Mouse (Mus musculus): ENCODE data around the gene 4930568D16Rik. TPM values are rescaled to one million over a fixed set of nuclear protein-coding genes. Genes with fewer than 3 reads are reported as not detected.

The 4930568D16Rik gene
- polyA plus RNA-seq, 1 experiment from 2014 or later, result not detected

DNA sequence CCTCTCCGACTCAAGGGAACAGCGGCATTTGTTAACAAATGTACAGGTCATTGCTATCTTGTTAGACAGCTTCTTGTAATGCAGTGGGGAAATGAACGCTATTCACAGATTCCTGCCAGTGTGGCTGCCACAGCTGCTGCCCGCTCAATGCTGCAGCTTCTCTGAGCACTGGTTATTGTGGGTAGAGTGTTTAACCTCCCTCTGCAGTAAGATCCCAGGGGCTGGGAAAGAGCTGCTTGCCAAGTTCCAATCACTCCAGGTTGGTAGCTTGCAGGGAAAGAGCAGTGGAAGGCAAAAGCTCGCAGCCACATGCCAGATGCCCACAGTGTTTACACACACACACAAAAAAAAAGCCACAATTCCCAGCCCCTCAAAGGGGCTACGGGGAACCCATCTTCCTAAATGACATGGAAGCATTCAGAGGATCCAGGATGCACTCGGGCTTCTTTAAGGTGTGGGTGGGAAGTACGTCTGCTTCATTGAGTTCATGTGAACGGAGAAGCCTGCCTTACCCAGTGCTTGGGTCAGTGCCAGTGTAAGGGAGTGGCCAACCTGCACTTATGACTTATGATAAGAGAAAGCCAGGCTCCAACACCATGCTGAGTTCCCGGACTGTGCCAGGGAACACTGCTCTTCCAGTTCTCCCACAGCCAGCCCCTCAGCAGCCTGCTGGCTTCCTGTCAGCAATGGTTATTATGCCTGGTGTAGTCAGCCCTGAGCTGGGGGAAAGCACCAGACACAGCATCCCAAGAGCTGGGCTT is 44.9 kb downstream of the 4930568D16Rik start:
- Histone ChIP-seq H3K9me3 (ENCODE audit: control insufficient read depth, low read length) (no peaks in the 10 kb centered on the region), H3K36me3 (ENCODE audit: control insufficient read depth, insufficient read depth, low read length) (no peaks in the 10 kb centered on the region), H3K9ac (ENCODE audit: low read length) (no peak overlapping the region), H3K27me3 (ENCODE audit: control insufficient read depth, insufficient read depth, low read length) (no peaks in the 10 kb centered on the region; the same call in 1 of the 2 replicates), H3K27ac (ENCODE audit: low read depth, low read length) (no peak overlapping the region), H3K4me3 (ENCODE audit: low read depth, low read length) (no peak overlapping the region), H3K4me2 (no peak overlapping the region), H3K4me1 (ENCODE audit: control insufficient read depth, insufficient read depth, low read length) (0 out of 2 replicates have a peak, but pooled peaks cover 2% of the 10 kb centered on the region)
- ATAC-seq (ENCODE audit: low FRiP score), result no peak
- DNase-seq (ENCODE audit: low spot score, missing footprints), result no peak
- 87% methylated on average over 10 of the region's 10 CpGs for WGBS

DNA sequence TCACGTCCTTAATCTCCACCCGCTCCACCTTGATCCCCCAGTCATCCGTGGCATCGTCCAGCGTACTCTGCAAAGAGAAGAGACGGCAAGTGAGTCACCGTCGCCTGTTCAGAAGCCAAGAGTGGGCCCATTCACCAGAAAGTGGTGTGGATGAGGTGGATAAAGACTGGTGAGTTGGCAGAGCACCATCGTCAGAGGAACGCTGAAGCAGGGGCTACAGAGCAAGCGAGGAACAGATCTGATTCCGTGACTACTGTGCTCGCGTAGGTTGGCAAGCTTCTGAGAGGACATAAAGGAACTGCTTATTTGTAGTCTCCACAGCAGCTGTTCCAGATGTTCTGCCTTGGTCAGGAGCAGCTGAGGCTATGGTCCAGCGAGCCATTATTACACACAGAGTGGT is 47.1 kb downstream of the 4930568D16Rik start:
- no peaks in the 10 kb centered on the region; the same call in 1 of the 2 replicates for H3K27me3 ChIP-seq (ENCODE audit: control insufficient read depth, insufficient read depth, low read length)
- H3K36me3 ChIP-seq (ENCODE audit: control insufficient read depth, insufficient read depth, low read length), result no peaks in the 10 kb centered on the region
- ATAC-seq (ENCODE audit: low FRiP score) (no peak), DNase-seq (ENCODE audit: low spot score, missing footprints) (no peak)
- WGBS, result 93% methylated on average over 15 of the region's 15 CpGs
- H3K4me1 ChIP-seq (ENCODE audit: control insufficient read depth, insufficient read depth, low read length), result 0 out of 2 replicates have a peak, but pooled peaks cover 2% of the 10 kb centered on the region
- no peak overlapping the region for H3K27ac ChIP-seq (ENCODE audit: low read depth, low read length)
- H3K4me3 ChIP-seq (ENCODE audit: low read depth, low read length), result no peak overlapping the region
- no peak overlapping the region for H3K4me2 ChIP-seq
- no peak overlapping the region for H3K9ac ChIP-seq (ENCODE audit: low read length)
- H3K9me3 ChIP-seq (ENCODE audit: control insufficient read depth, low read length), result no peaks in the 10 kb centered on the region

DNA sequence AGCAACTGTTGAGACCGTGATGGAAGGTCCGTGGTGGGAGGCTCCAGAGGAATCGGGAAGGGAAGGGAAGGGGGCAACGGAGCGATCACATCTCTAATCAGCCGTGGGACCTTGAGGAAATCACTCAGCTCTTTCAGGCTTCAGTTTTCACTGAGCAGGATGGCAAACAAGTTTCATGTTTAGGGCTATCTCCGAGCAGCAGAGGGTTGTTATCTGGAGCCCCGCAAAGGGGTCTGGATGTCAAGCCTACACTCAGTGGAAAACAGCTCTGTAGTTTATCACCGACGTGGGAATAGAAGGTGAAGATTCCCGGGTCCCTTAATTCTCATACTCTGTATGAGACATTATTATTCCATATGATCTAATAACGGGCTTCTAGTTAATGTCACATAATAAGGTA is 49.1 kb downstream of the 4930568D16Rik start:
- ATAC-seq (ENCODE audit: low FRiP score), result no peak
- Histone ChIP-seq H3K4me3 (ENCODE audit: low read depth, low read length) (no peak overlapping the region), H3K27me3 (ENCODE audit: control insufficient read depth, insufficient read depth, low read length) (no peaks in the 10 kb centered on the region), H3K4me1 (ENCODE audit: control insufficient read depth, insufficient read depth, low read length) (0 out of 2 replicates have a peak, but pooled peaks cover 4% of the 10 kb centered on the region), H3K27ac (ENCODE audit: low read depth, low read length) (no peak overlapping the region), H3K9me3 (ENCODE audit: control insufficient read depth, low read length) (no peaks in the 10 kb centered on the region), H3K9ac (ENCODE audit: low read length) (no peak overlapping the region), H3K36me3 (ENCODE audit: control insufficient read depth, insufficient read depth, low read length) (no peaks in the 10 kb centered on the region), H3K4me2 (no peak overlapping the region)
- 89% methylated on average over 12 of the region's 12 CpGs for WGBS
- no peak for DNase-seq (ENCODE audit: low spot score, missing footprints)

DNA sequence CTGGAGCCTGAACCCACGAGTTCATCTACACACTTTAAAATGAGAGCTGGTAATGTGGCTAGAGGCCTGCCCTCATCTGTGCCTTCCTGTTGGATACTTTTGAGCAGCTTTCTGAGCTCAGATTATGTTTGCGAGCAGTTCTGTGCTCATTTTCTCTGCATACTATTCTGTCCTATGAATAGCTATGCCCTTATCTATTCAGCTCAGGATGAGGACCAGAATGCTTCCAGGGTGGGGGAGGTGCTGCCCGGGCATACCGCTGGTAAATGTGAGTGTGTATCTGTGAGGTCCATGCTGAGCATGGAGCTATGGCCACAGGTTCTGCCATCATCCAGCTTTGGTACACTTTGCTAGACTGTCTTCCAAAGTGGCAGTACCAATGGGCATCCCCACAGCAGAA is 49.9 kb downstream of the 4930568D16Rik start:
- no peak overlapping the region for H3K9ac ChIP-seq (ENCODE audit: low read length)
- no peak overlapping the region for H3K4me3 ChIP-seq (ENCODE audit: low read depth, low read length)
- DNase-seq (ENCODE audit: low spot score, missing footprints) (no peak), ATAC-seq (ENCODE audit: low FRiP score) (no peak)
- 86% methylated on average over 4 of the region's 4 CpGs for WGBS
- H3K36me3 ChIP-seq (ENCODE audit: control insufficient read depth, insufficient read depth, low read length), result no peaks in the 10 kb centered on the region
- H3K27ac ChIP-seq (ENCODE audit: low read depth, low read length), result no peak overlapping the region
- H3K27me3 ChIP-seq (ENCODE audit: control insufficient read depth, insufficient read depth, low read length), result no peaks in the 10 kb centered on the region
- no peak overlapping the region for H3K4me2 ChIP-seq
- H3K9me3 ChIP-seq (ENCODE audit: control insufficient read depth, low read length), result no peaks in the 10 kb centered on the region
- 0 out of 2 replicates have a peak, but pooled peaks cover 4% of the 10 kb centered on the region for H3K4me1 ChIP-seq (ENCODE audit: control insufficient read depth, insufficient read depth, low read length)

DNA sequence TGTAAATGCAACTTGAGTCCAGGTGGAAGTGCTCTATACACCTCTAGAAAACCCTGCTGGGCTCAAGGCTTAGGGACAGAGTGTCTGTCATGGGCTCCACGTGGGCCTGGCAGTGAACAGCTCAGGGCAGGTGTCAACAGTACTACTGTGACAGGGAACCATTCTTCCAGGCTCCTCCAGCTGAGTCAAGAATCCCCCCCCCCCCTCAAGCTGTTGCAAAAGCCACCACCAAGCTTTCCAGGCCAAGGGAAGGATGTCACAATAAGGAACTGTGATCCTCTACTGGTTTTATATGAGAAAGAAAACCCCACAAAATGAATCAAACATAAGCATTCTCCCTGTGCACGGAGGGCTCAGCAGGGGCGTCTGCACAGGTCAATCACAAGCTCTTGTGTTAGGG is 53.2 kb downstream of the 4930568D16Rik start:
- Histone ChIP-seq H3K4me2 (no peak overlapping the region), H3K27ac (ENCODE audit: low read depth, low read length) (no peak overlapping the region), H3K36me3 (ENCODE audit: control insufficient read depth, insufficient read depth, low read length) (no peaks in the 10 kb centered on the region), H3K4me1 (ENCODE audit: control insufficient read depth, insufficient read depth, low read length) (0 out of 2 replicates have a peak, but pooled peaks cover 2% of the 10 kb centered on the region), H3K9ac (ENCODE audit: low read length) (no peak overlapping the region), H3K9me3 (ENCODE audit: control insufficient read depth, low read length) (no peaks in the 10 kb centered on the region), H3K4me3 (ENCODE audit: low read depth, low read length) (no peak overlapping the region), H3K27me3 (ENCODE audit: control insufficient read depth, insufficient read depth, low read length) (no peaks in the 10 kb centered on the region)
- no peak for ATAC-seq (ENCODE audit: low FRiP score)
- DNase-seq (ENCODE audit: low spot score, missing footprints), result no peak
- WGBS, result 31% methylated on average over 3 of the region's 3 CpGs

DNA sequence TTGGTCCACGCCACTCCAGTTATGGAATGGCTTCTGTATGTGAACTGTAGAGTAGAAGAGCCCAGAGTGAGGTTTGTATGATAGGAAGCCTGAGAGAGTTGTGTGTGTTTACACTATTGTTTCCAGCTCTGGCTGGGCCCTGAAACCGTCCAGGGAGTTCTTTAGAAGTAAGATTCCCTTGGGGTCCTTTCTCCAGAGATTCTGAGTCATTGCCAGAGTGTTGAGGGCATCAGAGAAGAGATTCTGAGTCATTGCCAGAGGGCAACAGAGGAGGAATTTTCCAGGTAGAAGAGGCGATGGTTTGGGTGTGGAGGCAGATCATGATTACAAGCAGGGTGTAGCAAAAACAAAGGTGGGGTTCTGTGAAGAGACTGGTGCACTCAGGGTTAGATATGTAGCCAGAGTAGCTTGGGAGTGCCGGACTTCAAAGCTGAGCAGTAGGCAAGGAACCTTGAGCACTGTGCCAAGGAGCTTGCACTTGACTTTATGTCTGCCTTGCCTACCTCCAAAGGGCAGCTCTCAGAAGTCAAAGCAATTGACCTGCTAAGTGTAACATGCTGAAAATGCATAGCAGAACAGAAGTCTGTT is 57.5 kb downstream of the 4930568D16Rik start:
- ATAC-seq (ENCODE audit: low FRiP score) (no peak), DNase-seq (ENCODE audit: low spot score, missing footprints) (no peak)
- WGBS, result 88% methylated on average over 4 of the region's 4 CpGs

DNA sequence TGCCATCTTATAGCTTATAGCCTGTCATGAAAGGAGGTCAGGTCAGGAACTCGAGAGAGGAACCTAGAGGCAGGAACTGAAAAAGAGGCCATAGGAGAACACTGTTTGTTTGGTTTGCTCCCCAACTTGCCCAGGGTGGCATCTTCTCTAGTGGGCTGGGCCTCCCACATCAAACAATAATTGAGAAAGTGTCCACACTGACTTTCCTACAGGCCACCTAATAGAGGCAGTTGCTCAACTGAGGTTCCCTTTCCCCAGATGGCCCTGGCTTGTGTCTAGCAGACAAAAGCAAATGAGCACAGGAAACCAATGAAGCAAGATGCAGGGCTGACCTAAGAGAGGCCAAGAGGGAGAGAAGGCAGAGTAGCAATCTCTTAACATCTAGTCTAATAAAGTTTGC is 59.4 kb downstream of the 4930568D16Rik start:
- DNase-seq (ENCODE audit: low spot score, missing footprints) (no peak), ATAC-seq (ENCODE audit: low FRiP score) (no peak)
- H3K4me2 ChIP-seq, result no peak overlapping the region
- H3K4me1 ChIP-seq (ENCODE audit: control insufficient read depth, insufficient read depth, low read length), result no peaks in the 10 kb centered on the region
- no peak overlapping the region for H3K27ac ChIP-seq (ENCODE audit: low read depth, low read length)
- no peak overlapping the region for H3K4me3 ChIP-seq (ENCODE audit: low read depth, low read length)
- no peaks in the 10 kb centered on the region for H3K9me3 ChIP-seq (ENCODE audit: control insufficient read depth, low read length)
- no peaks in the 10 kb centered on the region for H3K27me3 ChIP-seq (ENCODE audit: control insufficient read depth, insufficient read depth, low read length)
- H3K9ac ChIP-seq (ENCODE audit: low read length), result no peak overlapping the region
- WGBS, result 68% methylated on average over 1 of the region's 1 CpGs
- H3K36me3 ChIP-seq (ENCODE audit: control insufficient read depth, insufficient read depth, low read length), result no peaks in the 10 kb centered on the region

More for the DNA sequence above, 57.5 kb downstream of the 4930568D16Rik start:
- Histone ChIP-seq H3K9ac (ENCODE audit: low read length) (no peak overlapping the region), H3K9me3 (ENCODE audit: control insufficient read depth, low read length) (no peaks in the 10 kb centered on the region), H3K36me3 (ENCODE audit: control insufficient read depth, insufficient read depth, low read length) (no peaks in the 10 kb centered on the region), H3K4me1 (ENCODE audit: control insufficient read depth, insufficient read depth, low read length) (0 out of 2 replicates have a peak, but pooled peaks cover 2% of the 10 kb centered on the region), H3K27me3 (ENCODE audit: control insufficient read depth, insufficient read depth, low read length) (no peaks in the 10 kb centered on the region), H3K27ac (ENCODE audit: low read depth, low read length) (no peak overlapping the region), H3K4me2 (no peak overlapping the region), H3K4me3 (ENCODE audit: low read depth, low read length) (no peak overlapping the region)

Other genes starting within 250 kb of the 4930568D16Rik start
- gene Rab14, start 166.6 kb downstream of the 4930568D16Rik start, polyA plus RNA-seq (2014; fragmentation: Nextera tagmentation; extraction: Ambion mirVana), result 283 and 293 TPM in 2 replicates
- 27.9 and 29.9 TPM in 2 replicates for gene Gsn, start 111.3 kb downstream of the 4930568D16Rik start, polyA plus RNA-seq (2014; fragmentation: Nextera tagmentation; extraction: Ambion mirVana)
- gene Stom, start 30.8 kb downstream of the 4930568D16Rik start, polyA plus RNA-seq (2014; fragmentation: Nextera tagmentation; extraction: Ambion mirVana), result 15.3 and 15.4 TPM in 2 replicates
- not detected in 2 replicates for gene 4930402F06Rik, start 29.4 kb upstream of the 4930568D16Rik start, polyA plus RNA-seq (2014; fragmentation: Nextera tagmentation; extraction: Ambion mirVana)
- gene Ggta1, start 95.5 kb upstream of the 4930568D16Rik start, polyA plus RNA-seq (2014; fragmentation: Nextera tagmentation; extraction: Ambion mirVana), result 6.3 TPM in 2 replicates
- gene Dab2ip, start 190.5 kb upstream of the 4930568D16Rik start, polyA plus RNA-seq (2014; fragmentation: Nextera tagmentation; extraction: Ambion mirVana), result 32.6 and 42.3 TPM in 2 replicates